Mouse (Mus musculus) brain, adult 2 months (tissue): ENCODE data around the gene Emid1.

Experiments used
- DNase-seq: peaks from one replicate; pipeline ENCODE4 v3.0.0; 2011; ENCODE audit warnings: low read depth, low spot score

The Emid1 gene

GRCm38 (mm10) chr11:5160722-5161485 lies 8.8 kb upstream of the Emid1 start:
- DNase-seq: peak; percentile 56

- no peak for DNase-seq
These were observed 6.0 kb upstream of the Emid1 start for GRCm38 (mm10) chr11:5158056-5158455.

- peak; percentile 46 for DNase-seq
These were observed 3.1 kb upstream of the Emid1 start for GRCm38 (mm10) chr11:5154961-5155805.

- DNase-seq: no peak
These were observed 818 bp downstream of the Emid1 start for GRCm38 (mm10) chr11:5151247-5151630.

- DNase-seq: peak; percentile 33
These were observed 1.4 kb downstream of the Emid1 start for GRCm38 (mm10) chr11:5150416-5151246.

GRCm38 (mm10) chr11:5149955-5150354 lies 2.1 kb downstream of the Emid1 start:
- DNase-seq: no peak

GRCm38 (mm10) chr11:5149249-5149648 lies 2.8 kb downstream of the Emid1 start:
- no peak for DNase-seq

GRCm38 (mm10) chr11:5145600-5145999 lies 6.5 kb downstream of the Emid1 start:
- no peak for DNase-seq

GRCm38 (mm10) chr11:5141965-5142364 lies 10.1 kb downstream of the Emid1 start:
- no peak for DNase-seq

GRCm38 (mm10) chr11:5141252-5141651 lies 10.8 kb downstream of the Emid1 start:
- no peak for DNase-seq

GRCm38 (mm10) chr11:5140619-5141018 lies 11.4 kb downstream of the Emid1 start:
- DNase-seq: peak; percentile 61

- no peak for DNase-seq
These were observed 12.7 kb downstream of the Emid1 start for GRCm38 (mm10) chr11:5139372-5139771.

- DNase-seq: no peak
These were observed 13.4 kb downstream of the Emid1 start for GRCm38 (mm10) chr11:5138642-5139041.

- DNase-seq: no peak
These were observed 16.1 kb downstream of the Emid1 start for GRCm38 (mm10) chr11:5135914-5136313.

- DNase-seq: no peak
These were observed 19.3 kb downstream of the Emid1 start for GRCm38 (mm10) chr11:5132751-5133150.

GRCm38 (mm10) chr11:5130111-5130665 lies 21.9 kb downstream of the Emid1 start:
- DNase-seq: no peak

GRCm38 (mm10) chr11:5129035-5129480 lies 23.0 kb downstream of the Emid1 start:
- peak; percentile 53 for DNase-seq

GRCm38 (mm10) chr11:5125713-5126112 lies 26.3 kb downstream of the Emid1 start:
- no peak for DNase-seq

GRCm38 (mm10) chr11:5114931-5115581 lies 37.0 kb downstream of the Emid1 start:
- peak; percentile 94 for DNase-seq

GRCm38 (mm10) chr11:5113645-5114044 lies 38.4 kb downstream of the Emid1 start:
- no peak for DNase-seq

- DNase-seq: no peak
These were observed 42.6 kb downstream of the Emid1 start for GRCm38 (mm10) chr11:5109441-5109840.
